Mouse (Mus musculus) cerebellum, adult 9-10 months (tissue): Measurements from ENCODE around the gene Myl6.
A peak's percentile ranks its signal among the peaks of the same experiment; 100 is the strongest.

Source experiments
- DNase-seq: peaks from one replicate; pipeline ENCODE4 v3.0.0; 2022

Gene Myl6

GRCm38 (mm10) chr10:128487861-128488712, 5.9 kb downstream of the Myl6 start:
- peak; percentile 72 for DNase-seq

GRCm38 (mm10) chr10:128486370-128486769, 7.6 kb downstream of the Myl6 start:
- DNase-seq, result no peak

GRCm38 (mm10) chr10:128474366-128474765, 19.6 kb downstream of the Myl6 start:
- DNase-seq, result no peak

DNA sequence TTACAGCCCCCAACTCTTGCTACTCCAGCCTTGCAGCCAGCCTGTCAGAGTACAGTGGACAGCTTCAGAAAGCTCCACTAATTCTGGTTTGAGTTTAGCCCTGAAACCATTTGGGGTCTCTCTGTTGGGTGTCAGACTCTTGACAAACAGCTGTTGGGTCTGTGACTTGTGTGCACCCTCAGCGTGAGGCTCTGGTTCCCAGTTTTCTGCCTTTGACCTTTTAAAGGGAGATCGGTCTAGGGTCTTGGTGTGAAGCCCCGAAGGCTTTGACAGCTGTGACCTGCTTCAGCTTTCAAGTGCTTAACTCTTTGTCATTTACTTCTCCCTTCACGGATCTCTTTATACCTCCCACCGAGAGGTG, 33.7 kb downstream of the Myl6 start:
- DNase-seq, result no peak

- DNase-seq, result peak; percentile 72
Measured at GRCm38 (mm10) chr10:128459409-128460269, 34.3 kb downstream of the Myl6 start.

DNA sequence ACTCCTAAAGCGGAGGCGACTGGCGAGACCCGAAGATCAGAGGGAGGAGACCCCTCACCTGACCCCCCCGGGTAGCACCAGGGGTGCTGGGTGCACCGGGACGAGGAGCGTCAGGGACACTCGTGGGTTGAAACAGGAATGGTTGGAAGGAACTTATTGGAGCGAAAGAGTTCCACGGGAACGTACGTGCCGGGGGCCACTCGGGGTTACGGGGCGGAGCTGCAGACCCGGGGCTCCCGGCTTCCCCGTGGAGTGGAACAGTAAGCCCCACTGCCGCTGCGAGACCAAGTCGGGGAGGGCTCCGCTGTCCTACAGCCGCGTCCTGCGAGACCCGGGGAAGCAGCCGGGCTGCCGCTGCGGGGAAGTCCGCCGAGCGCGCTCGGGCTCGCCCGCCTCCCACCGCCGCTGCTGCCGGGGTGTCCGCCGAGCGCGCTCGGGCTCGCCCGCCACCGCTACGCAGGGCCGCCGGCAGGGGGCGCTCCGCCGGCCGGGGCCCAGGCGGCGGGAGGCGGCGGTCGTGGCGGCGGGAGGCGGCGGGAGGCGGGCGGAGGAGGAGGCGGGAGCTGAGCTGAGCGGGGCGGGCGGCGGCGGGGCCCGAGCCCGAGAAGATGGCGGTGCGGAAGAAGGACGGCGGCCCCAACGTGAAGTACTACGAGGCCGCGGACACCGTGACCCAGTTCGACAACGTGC, 35.1 kb downstream of the Myl6 start, which contains the start of gene Smarcc2:
TSS of gene Smarcc2 (plus strand) at position 530 of the 690 bp plus-strand sequence.
- DNase-seq, result peak; percentile 82

DNA sequence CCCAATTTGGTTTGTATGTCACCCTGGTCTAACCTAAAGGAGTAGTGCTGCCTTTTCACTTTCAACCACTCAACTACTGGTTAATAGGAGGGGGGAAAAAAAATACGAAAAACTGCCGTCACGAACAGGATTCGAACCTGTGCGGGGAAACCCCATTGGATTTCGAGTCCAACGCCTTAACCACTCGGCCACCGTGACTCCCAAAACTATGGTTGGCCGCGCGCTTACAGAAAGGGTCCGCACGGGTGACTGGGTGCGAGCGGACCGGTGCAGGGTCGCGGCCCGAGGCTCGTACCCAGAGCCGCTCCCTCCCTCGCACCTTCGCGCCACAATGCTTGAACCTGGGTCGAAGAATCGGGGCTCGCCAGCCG, 35.6 kb downstream of the Myl6 start:
- DNase-seq, result peak; percentile 92

DNA sequence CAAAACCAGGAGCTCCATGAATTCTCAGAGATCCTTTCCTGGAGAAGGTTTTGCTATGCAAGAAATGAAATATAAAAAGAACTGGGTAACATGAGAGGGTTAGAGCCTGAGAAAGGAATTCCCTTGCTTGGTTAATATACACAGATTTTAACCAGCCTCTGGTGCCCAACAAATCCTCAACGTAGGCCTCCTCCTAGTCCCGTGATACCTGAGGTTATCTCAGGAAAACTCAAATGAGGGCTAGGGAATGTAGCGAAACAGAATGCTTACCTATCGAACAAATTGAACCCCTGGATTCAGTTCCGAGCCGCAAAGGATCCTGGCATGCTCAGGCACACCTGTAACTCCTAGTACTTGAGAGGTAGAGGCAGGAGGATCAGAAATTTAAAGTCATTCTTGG, 36.3 kb downstream of the Myl6 start:
- DNase-seq, result no peak

DNA sequence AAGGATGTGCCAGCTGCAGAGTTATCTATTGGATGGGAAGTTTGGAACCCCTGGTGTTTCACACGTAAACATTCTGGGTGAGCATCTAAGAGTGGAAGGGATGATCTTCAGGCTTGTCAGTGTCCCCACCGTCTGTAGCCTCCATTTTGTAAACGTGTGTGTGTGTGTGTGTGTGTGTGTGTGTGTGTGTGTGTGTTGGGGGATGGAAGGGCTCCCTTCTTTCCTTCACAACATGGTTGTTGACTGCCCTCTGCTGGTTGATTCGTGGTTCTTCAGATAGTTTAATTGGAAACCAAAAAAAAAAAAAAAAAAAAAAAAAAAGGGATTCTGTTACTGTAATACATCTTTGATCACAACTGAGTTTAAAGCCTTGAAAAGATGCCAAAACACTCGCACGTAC, 38.7 kb downstream of the Myl6 start:
- DNase-seq, result peak; percentile 85

GRCm38 (mm10) chr10:128454471-128454870, 39.5 kb downstream of the Myl6 start:
- DNase-seq, result no peak

DNA sequence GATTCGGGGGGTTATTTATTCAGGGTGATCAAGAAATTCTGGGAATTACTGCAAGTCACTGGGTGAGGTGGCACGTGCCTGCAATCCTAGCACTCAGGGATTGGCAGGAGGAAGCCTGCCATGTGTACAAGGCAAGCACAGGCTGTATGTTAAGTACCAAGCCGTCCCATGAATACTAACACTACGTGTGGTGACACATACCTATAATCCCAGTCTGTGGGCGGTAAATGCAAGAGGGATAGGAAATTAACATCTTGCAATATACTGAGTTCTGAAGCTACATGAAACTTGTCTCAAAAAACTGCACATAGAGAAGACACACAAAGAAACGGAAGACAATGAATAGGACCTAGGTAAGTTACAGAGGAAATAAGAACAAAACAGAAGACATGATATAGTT, 42.9 kb downstream of the Myl6 start:
- no peak for DNase-seq

DNA sequence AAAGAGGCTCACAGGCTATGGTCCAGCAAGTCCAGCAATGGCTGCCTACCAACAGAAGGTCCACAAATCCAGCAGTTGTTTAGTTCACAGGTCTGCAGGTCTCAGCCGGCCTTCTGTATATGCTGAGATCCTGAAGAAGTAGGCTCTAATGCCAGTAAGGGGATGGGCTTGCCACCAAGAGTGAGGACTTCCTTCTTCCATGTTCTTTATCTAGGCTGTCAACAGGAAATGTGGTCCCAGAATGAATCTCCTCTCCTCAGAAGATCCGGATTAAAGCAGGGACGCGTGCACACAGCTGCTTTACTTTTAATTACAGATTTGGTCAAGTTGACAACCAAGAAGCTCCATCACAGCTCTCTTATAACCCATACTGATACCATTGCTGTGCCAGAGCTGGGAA, 48.5 kb downstream of the Myl6 start:
- no peak for DNase-seq

- DNase-seq, result no peak
Measured at GRCm38 (mm10) chr10:128444354-128444753, 49.6 kb downstream of the Myl6 start.

GRCm38 (mm10) chr10:128442718-128443117, 51.2 kb downstream of the Myl6 start:
- no peak for DNase-seq

- DNase-seq, result no peak
Measured at GRCm38 (mm10) chr10:128441324-128442119, 52.4 kb downstream of the Myl6 start.
